Comparison of ENCODE assay signal across 9 mouse cellular contexts in the genomic region with DNA sequence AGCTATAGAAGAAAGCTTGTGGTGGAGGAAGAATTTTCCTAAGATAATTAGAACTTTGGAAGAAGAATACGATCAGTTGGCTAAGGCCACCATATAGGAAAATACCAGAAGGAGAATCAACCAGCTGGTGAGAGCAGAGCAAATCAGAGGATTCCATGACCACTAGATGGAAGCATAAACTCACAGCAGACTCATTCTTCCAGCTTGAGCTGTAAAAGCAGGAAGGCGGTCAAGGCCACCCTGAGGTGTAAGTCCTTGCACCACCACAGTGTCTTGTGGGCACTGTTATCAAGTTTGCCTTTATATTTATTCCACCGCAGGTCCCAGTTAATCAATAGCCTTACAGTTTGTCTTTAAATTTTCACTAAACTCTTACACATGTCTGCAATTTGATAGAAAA.
DNase-seq lines count a peak whose midpoint lies in the region; ATAC-seq lines count a peak whose summit lies in the region.
"Had no signal": no experiment of that assay in that cellular context is flagged by ENCODE, and none has a peak within 500 bp of the region (broad histone marks: within the 10 kb centered on the region; RNA-seq: fewer than 3 reads in every experiment).

No protein-coding gene starts in this region.

- intact Hi-C loops in gastrocnemius, postnatal 36 days (cut with DNase I), result no loop called here

- WGBS in embryonic facial prominence, embryonic 11.5 days, result 33% methylated on average over 3 of the region's 3 CpGs
- 38% methylated on average over 3 of the region's 3 CpGs for WGBS in hindbrain, embryonic 10.5 days
- WGBS in midbrain, embryonic 15.5 days, result 31% methylated on average over 3 of the region's 3 CpGs

- ATAC-seq in embryonic facial prominence, embryonic 11.5 days (replicated peaks; ENCODE audit: insufficient number of reproducible peaks, low FRiP score, low TSS enrichment, low read depth), result peak; percentile 62; the same call in 1 of the 2 replicates
- ATAC-seq in midbrain, embryonic 15.5 days (replicated peaks), result peak; percentile 97

- H3K36me3 ChIP-seq in embryonic facial prominence, embryonic 11.5 days (replicated peaks; ENCODE audit: control insufficient read depth, insufficient read depth, low read depth, low read length), result no peaks in the 10 kb centered on the region
- no peaks in the 10 kb centered on the region for H3K36me3 ChIP-seq in hindbrain, embryonic 10.5 days
- H3K36me3 ChIP-seq in midbrain, embryonic 15.5 days (replicated peaks), result no peaks in the 10 kb centered on the region
- H3K36me3 ChIP-seq: G1E had no signal

- no peak overlapping the region for H3K9ac ChIP-seq in embryonic facial prominence, embryonic 11.5 days (replicated peaks; ENCODE audit: low read length)
- no peak overlapping the region for H3K9ac ChIP-seq in midbrain, embryonic 15.5 days

- H3K27me3 ChIP-seq in embryonic facial prominence, embryonic 11.5 days (ENCODE audit: control insufficient read depth, insufficient read depth, low read length), result no peaks in the 10 kb centered on the region
- no peaks in the 10 kb centered on the region for H3K27me3 ChIP-seq in hindbrain, embryonic 10.5 days (ENCODE audit: insufficient read depth, poor library complexity, severe bottlenecking)
- H3K27me3 ChIP-seq in midbrain, embryonic 15.5 days (replicated peaks), result no peaks in the 10 kb centered on the region

- H3K9me3 ChIP-seq in embryonic facial prominence, embryonic 11.5 days (replicated peaks; ENCODE audit: control insufficient read depth, low read length), result no peaks in the 10 kb centered on the region
- no peaks in the 10 kb centered on the region for H3K9me3 ChIP-seq in hindbrain, embryonic 10.5 days
- H3K9me3 ChIP-seq in midbrain, embryonic 15.5 days, result no peaks in the 10 kb centered on the region
- H3K9me3 ChIP-seq: G1E had no signal

- no peak overlapping the region for H3K4me3 ChIP-seq in embryonic facial prominence, embryonic 11.5 days (ENCODE audit: low read depth, low read length)
- H3K4me3 ChIP-seq in hindbrain, embryonic 10.5 days, result no peak overlapping the region
- H3K4me3 ChIP-seq in midbrain, embryonic 15.5 days, result no peak overlapping the region

- peak; percentile 13 for DNase-seq in gastrocnemius, postnatal 10 days
- no peak for DNase-seq in gastrocnemius, postnatal 36 days
- peak; percentile 58 for DNase-seq in adrenal gland, postnatal 10 days
- peak; percentile 84 for DNase-seq in embryonic facial prominence, embryonic 11.5 days (ENCODE audit: low spot score)
- peak; percentile 33 for DNase-seq in hindbrain, embryonic 10.5 days (ENCODE audit: low spot score)
- peak; percentile 17 to 68 for DNase-seq in layer of hippocampus, postnatal 14 days (ENCODE audit: low spot score in 2 of 2)
- no peak for DNase-seq in B cell, adult 2 months

- H3K4me2 ChIP-seq in embryonic facial prominence, embryonic 11.5 days (ENCODE audit: low read depth, low read length), result no peak overlapping the region
- H3K4me2 ChIP-seq in midbrain, embryonic 15.5 days, result no peak overlapping the region

- no peak overlapping the region for H3K27ac ChIP-seq in embryonic facial prominence, embryonic 11.5 days (replicated peaks; ENCODE audit: low read depth, low read length)
- H3K27ac ChIP-seq in hindbrain, embryonic 10.5 days, result no peak overlapping the region
- H3K27ac ChIP-seq in midbrain, embryonic 15.5 days, result no peak overlapping the region

- no peaks in the 10 kb centered on the region for H3K4me1 ChIP-seq in embryonic facial prominence, embryonic 11.5 days (ENCODE audit: control insufficient read depth, insufficient read depth, low read length)
- H3K4me1 ChIP-seq in hindbrain, embryonic 10.5 days (replicated peaks), result peaks cover 3% of the 10 kb centered on the region
- H3K4me1 ChIP-seq in midbrain, embryonic 15.5 days, result no peaks in the 10 kb centered on the region

Comparison
In these comparisons a context has a peak if more than half of its experiments do, and no peak if none do; other contexts are left out.
1. DNase-seq: peak in gastrocnemius, postnatal 10 days (single experiment), adrenal gland, postnatal 10 days (single experiment), embryonic facial prominence, embryonic 11.5 days (single experiment), hindbrain, embryonic 10.5 days (single experiment) and layer of hippocampus, postnatal 14 days (2 of 2); none in gastrocnemius, postnatal 36 days (0 of 2) and B cell, adult 2 months (0 of 2).